Mouse (Mus musculus) stomach, postnatal 0 days (tissue): ENCODE data around the gene Dnah8.

Experiments
- CTCF ChIP-seq: IDR thresholded peaks from 2 replicates; pipeline ENCODE4 v1.5.1; 2016; ENCODE audit warnings: antibody characterized with exemption, low read depth, mild to moderate bottlenecking, moderate library complexity
- EP300 ChIP-seq: optimal IDR thresholded peaks from 2 replicates; pipeline ENCODE3; 2016; ENCODE audit warnings: antibody characterized with exemption

GRCm38 (mm10) chr17:30658152-30658544 lies 34.0 kb downstream of the Dnah8 start:
- no peak for TF ChIP-seq CTCF
- no peak for TF ChIP-seq EP300
